Mouse (Mus musculus) CD8-positive naive resting alpha-beta T cell, adult 2 months (primary cell): ENCODE results near the gene Ptpn6.
"Not testable (repeated sequence)": the region's sequence is repeated elsewhere in the genome, so short reads cannot be mapped to it uniquely, and the experiment has no call there.

Experiments used
- DNase-seq, 2 experiments: peaks; one replicate each; pipeline ENCODE4 v3.0.0; 2022; ENCODE audit warnings: low read depth in 2 of 2, low spot score in 2 of 2

Ptpn6 gene

DNA sequence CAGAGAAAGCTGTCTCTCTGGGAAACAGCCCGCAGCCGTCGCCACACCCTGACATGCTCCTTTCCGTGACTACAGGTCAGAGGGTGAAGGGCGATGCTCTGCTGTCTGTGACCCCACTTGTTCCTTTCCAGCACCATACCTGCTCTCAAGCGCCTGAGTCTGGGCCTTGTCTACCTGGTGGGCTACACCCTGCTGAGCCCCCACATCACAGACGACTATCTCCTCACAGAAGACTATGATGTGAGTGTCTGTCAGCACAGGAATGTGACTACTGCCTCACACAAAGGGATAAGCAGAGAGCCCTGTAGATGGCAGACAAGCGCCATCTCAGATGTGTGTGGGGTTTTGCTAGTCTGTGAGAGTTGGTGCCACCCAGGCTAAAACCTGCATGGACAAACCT is 37.2 kb downstream of the Ptpn6 start:
- DNase-seq = peak in 1 of 2 experiments; percentile 22

- no peak for DNase-seq
These were observed 38.4 kb downstream of the Ptpn6 start for GRCm38 (mm10) chr6:124699962-124700610.

DNA sequence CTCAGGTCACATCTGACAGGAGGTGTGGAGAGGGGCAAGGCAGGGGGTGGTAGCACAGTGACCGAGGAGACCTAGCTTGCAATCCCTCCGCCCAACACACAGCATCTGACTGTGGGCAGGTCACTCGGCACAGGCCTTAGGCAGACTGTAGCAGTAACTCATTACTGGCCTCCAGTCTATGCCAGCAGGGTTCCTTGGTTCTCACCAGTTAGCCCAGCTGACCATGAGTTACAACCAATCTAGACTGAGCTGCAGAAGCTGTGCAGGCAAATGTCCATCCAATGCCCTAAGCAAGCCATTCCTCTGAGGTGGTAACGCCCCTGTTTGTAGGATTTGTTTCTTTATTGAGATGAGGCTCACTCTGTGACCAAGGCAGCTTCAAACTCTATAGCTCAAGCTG is 39.1 kb downstream of the Ptpn6 start:
- no peak for DNase-seq

DNA sequence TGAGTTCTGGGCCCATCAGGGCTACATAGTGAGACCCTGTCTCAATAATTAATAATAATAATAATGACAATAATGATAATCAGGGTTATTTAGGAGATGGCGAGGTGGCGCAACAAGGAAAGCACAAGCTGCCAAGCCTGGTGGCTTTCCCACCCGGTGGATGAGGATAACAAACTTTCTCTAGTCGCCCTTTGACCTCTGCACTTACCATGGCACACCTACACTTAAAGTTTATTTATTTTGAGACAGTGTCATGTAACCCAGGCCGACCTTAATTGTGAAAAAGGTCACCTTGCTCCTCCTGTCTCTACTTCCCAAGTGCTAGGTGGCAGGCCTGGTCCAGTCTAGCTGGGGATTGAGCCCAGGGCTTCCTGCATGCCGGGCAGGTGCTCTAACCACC is 39.8 kb downstream of the Ptpn6 start:
- DNase-seq = no peak

DNA sequence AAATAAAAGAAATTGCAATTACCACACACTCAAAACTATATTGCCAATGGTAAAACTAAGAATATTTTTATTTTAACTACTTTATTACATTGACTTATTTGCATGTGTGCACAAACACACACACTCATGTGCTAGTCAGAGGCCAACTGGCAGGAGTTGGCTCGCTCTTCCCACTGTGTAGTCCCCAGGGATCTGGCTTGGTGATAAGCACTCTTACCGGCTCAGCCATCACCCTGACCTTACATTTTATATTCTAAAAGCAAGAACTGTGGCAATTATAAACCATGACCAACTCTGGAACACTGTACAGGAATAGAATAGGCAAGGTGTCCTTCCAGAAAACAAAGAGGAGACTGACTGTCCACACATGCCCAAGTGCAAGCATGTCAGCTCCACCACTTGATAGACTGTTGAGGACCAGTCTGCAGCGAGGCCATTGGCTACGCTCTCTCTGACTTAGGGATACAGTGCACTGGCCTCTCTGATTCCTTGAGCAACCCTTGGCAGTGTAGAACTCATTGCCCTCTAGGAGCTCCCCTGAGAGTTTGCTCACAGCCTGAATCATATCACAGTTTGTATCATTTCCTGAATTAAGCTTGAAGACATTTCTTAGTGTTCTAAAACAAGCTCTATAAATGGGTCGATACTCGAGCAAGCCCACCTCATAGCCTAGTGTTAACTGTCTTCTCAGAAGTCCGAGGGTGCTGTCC is 41.9 kb downstream of the Ptpn6 start:
- DNase-seq = no peak

- peak; percentile 70 to 72 for DNase-seq
These were observed 44.2 kb downstream of the Ptpn6 start for GRCm38 (mm10) chr6:124694166-124694955.

GRCm38 (mm10) chr6:124693243-124693981 is 45.1 kb downstream of the Ptpn6 start:
- DNase-seq = no peak

DNA sequence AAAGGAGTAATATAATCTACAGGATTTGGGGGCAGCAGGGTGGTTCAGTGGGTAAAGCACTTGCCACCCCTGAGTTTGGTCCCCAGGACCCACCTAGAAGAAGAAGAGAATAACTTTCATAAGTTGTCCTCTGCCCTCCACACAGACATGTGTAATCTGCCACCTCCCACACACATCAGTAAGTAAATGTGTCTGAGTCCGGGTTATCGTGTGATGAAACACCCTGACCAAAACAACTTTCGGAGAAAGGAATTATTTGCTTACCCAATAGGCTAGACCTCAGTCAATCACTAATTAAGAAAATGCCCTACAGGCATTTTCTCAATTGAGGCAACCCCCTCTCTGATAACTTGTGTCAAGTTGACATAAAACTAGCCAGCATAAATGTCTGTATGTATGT is 48.0 kb downstream of the Ptpn6 start:
- no peak for DNase-seq

DNA sequence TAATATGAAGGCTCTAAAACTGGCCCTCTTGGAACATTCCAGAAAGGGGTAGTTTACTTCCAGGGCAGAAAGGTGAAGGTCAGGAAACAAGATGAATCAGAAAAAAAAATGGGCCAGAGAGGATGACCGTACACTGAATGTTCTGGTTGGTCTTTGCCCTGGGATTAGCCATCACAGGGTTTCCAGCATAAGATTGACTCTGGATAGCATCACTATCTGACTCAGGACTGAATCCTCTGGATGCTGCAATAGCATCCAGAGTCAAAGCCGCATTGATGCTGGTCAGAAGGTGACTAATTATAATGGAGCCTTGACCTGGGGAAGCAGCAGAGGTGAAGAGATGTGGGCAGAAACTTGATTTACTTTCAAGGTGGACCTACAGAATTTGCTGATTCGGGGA is 49.5 kb downstream of the Ptpn6 start:
- DNase-seq = no peak

DNA sequence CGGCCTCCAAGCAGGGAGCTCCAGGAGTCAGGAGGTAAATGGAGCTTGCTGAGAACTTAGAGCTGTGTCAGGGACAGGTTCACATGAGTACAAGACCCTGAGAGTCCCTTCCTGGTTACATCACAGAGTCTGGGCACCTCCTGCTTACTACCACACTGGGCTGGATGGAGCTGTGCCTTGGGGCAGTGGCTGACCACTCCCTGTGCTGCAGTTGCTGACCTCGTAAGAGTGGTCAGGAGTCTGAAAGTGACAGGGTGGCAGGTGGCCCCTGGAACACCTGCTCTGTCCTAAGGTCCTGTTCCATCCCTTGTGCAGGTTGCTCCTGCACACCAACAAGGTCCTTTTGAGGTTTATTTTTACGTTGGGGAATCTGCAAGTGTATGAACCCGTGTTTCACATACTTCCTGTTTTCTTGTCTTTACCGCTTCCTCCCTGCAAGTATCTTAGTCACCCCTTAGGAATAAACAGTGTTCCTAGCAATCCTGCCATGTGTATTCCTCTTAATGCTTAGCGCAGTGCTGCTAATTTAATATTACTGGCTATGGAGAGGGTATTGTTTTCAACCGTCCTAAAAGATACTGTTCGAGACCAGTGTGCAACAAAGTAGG is 50.3 kb downstream of the Ptpn6 start:
- DNase-seq = no peak

- not testable (repeated sequence) for DNase-seq
These were observed 51.9 kb downstream of the Ptpn6 start for GRCm38 (mm10) chr6:124686644-124687043.

GRCm38 (mm10) chr6:124685606-124686386 is 52.7 kb downstream of the Ptpn6 start:
- DNase-seq = no peak

- DNase-seq = no peak
These were observed 54.7 kb downstream of the Ptpn6 start for GRCm38 (mm10) chr6:124683591-124684417.

- not testable (repeated sequence) for DNase-seq
These were observed 56.2 kb downstream of the Ptpn6 start for GRCm38 (mm10) chr6:124682291-124682690.

DNA sequence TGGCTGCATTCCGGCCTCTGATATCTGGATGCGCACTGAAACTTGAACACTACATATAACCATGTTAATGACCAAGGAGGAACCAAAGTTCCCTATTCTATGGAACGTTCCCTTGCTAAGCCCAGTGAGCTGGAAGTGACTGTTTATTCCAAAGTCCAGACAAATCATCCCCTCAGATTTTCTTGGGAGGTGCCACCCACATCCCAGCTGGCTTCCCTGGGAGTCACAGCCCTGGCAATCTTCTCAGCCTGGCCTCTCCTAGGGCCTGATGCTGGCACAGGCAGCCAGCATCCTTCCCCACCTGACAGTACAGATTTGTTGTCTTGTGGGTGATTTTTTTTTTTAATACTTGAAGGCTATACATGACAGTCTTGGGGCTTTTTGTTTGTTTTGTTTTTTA is 59.0 kb downstream of the Ptpn6 start:
- no peak for DNase-seq

- DNase-seq = no peak
These were observed 59.7 kb downstream of the Ptpn6 start for GRCm38 (mm10) chr6:124678769-124679168.

DNA sequence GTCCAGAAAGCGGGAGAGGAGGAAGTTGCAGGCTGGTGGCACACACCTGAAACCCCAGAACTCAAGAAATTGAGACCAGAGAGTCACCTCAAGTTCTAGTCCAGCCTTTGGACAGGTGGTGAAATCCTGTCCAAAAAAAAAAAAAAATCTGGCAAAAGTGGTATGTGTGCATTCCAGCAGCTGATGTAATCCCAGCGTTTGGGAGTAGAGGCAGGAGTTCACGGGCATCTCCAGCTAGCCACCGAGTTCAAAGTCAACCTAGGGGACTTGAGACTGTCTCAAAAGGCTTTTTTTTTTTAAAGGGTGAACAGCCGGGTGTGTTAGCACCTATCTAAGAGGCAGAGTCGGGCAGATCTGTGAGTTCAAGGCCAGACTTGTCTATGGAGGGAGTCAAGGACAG is 62.3 kb downstream of the Ptpn6 start:
- no peak for DNase-seq

GRCm38 (mm10) chr6:124674591-124674990 is 63.9 kb downstream of the Ptpn6 start:
- no peak for DNase-seq

GRCm38 (mm10) chr6:124673619-124674018 is 64.9 kb downstream of the Ptpn6 start:
- no peak for DNase-seq
